Mouse (Mus musculus) megakaryocyte, embryonic 14.5 days (primary cell): ENCODE data around the gene Nkiras1.

Experiments
- FLI1 ChIP-seq: IDR thresholded peaks from 2 replicates; pipeline ENCODE4 v1.6.1; 2012; ENCODE audit warnings: low read length, inconsistent platforms, mixed read lengths
- GATA1 ChIP-seq: IDR thresholded peaks from 3 replicates; pipeline ENCODE4 v1.6.1; 2012; ENCODE audit warnings: mixed read lengths, low read length, inconsistent platforms, borderline replicate concordance

DNA sequence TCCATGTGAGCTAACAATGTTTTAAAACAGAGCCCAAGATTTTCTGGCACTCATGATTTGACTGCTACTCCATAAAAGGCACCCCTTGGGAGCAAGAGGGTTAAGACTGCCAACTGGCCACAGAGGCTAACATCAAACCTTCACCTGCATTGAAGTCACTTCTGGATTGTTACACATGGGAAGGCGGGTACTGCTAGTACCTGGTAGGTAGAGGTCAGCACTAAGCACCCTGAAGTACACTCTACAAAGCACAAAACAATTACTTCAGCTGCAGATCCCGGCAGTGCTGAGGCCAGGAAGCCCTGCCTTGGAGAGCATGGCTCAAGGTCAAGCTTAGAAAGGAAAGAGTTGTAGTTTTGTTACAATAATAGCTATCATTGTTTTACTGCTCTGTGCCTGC is 16.5 kb downstream of the Nkiras1 start:
- no peak for TF ChIP-seq GATA1
- TF ChIP-seq FLI1 = no peak
